Mouse (Mus musculus) right cerebral cortex, postnatal 25 days (tissue): ENCODE data around the gene Drc3.
"Not testable (repeated sequence)": the region's sequence is repeated elsewhere in the genome, so short reads cannot be mapped to it uniquely, and the experiment has no call there.

Experiments
- DNase-seq: peaks from one replicate; pipeline ENCODE4 v3.0.0; 2022

Drc3 gene

DNA sequence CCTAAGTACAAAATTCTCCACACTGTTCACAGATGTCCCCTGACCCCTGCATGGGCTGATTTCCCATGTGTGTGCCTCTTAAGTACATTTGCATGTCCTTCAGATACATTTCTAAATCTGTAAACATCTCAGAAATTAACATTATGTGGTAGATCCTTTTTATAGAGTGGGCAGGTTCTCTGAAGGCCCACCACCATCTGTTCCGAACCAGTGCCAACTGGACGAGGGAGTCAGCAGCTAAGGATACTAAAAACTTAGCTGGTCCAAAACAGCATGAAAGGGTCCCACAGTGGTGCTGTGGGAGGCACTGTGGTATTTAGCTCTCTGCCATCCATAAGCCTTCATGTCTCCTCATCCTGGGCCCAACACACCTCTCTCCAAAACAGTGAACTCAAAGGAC is 44.0 kb downstream of the Drc3 start:
- DNase-seq = peak; percentile 75

- DNase-seq = no peak
These were observed 53.5 kb downstream of the Drc3 start for GRCm38 (mm10) chr11:60406606-60407005.

DNA sequence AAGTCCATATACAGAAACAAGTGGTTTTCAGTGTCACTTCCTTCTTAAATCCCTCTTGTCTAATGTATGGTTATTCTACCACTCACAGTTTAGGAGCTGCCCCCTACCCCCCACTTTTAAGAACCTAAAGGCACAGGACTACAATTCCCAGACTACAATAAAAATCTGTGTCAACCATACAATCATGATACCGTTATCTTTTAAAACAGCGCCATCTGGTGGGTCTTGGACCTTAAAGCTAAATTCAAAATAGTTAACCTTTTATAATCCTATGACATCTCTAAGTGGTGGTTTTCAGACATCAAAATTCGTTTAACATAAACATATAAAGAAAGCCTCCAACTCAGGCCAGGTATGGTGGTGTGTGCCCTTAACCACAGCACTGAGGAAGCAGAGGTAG is 59.0 kb downstream of the Drc3 start:
- no peak for DNase-seq

DNA sequence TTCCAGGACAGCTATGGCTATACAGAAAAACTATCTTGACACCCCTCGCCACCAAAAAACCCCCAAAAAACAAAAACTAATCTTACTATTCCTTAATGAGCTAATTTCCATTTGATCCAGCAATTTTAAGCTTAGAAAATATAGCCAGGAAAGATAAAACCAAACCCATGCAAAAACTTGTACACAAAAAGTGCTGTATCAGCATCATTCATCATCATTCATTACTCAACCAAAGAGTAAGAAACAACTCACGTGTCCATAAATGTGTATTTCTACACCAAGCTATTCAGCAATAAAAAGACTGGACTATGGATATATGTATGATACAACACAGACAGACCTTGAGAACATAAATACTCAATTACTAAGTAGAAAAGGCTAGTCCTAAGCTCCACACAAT is 59.8 kb downstream of the Drc3 start:
- DNase-seq = no peak

GRCm38 (mm10) chr11:60416590-60416962 is 63.4 kb downstream of the Drc3 start:
- no peak for DNase-seq

- peak; percentile 100 for DNase-seq
These were observed 64.0 kb downstream of the Drc3 start, which contains the start of gene Gid4 for GRCm38 (mm10) chr11:60416963-60417716. Gene Gid4, plus strand, starts transcription at chr11:60417145.

DNA sequence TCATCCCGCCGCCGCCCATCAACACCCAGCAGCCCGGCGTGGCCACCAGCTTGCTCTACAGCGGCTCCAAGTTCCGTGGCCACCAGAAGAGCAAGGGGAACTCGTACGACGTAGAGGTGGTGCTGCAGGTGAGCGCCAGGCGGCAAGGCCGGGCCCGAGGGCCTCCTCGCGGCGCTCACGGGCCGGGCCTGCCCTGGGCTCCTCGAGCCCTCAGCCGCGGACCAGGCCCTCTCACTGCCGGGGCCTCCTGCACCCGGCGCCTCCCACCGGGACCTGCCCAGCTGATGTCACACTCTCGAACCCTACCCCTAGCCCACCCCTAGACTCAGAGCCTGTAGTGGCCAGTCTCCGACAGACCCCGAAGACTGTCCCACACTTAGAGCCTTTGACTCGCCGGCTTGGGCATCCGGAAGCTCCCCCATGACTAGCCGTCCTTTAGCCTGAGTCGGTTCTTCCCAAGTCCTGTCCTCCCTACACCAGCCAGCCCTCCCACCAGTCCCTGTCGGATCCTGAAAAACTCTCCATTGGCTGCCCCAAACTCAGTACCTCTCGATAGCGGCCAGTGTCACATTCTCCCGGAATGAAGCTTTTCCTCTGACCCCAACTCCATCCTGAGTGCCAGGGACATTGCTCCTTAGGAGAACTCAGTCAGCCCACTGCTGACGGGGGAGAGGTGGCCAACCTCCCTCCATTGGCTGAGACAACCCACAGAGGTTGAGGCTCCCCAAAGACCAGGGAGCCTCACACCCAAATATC is 64.8 kb downstream of the Drc3 start, which contains the start of gene Atpaf2:
Atpaf2 (minus strand) TSS at position 741 of the 756 bp plus-strand sequence.
- no peak for DNase-seq

GRCm38 (mm10) chr11:60418473-60418803 is 65.3 kb downstream of the Drc3 start:
- no peak for DNase-seq

DNA sequence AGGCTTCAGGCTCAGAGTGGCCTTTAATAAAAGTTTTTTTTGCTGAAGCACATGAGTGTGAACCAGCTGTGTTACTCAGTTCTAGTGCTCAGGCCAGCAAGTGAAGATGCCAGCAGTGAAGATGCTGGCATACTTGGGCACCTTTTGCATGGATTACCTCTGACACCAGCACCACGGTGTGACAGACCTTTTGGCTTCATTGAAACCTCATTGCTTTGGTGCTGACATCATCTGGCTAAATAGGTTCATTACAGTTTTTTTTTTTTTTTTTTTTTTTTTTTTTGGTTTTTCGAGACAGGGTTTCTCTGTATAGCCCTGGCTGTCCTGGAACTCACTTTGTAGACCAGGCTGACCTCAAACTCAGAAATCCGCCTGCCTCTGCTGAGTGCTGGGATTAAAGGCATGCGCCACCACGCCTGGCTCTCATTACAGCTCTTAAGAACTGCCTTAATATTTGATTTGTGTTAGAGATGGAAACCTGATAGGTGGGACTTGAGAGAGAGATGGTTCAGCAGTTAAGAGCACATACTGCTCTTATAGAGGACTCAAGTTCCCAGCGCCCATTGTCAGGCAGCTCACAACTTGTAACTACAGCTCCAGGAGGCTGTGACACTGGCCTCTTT is 69.0 kb downstream of the Drc3 start:
- DNase-seq = no peak

- no peak for DNase-seq
These were observed 69.9 kb downstream of the Drc3 start for GRCm38 (mm10) chr11:60423006-60423405.

GRCm38 (mm10) chr11:60426417-60426816 is 73.3 kb downstream of the Drc3 start:
- DNase-seq = no peak

DNA sequence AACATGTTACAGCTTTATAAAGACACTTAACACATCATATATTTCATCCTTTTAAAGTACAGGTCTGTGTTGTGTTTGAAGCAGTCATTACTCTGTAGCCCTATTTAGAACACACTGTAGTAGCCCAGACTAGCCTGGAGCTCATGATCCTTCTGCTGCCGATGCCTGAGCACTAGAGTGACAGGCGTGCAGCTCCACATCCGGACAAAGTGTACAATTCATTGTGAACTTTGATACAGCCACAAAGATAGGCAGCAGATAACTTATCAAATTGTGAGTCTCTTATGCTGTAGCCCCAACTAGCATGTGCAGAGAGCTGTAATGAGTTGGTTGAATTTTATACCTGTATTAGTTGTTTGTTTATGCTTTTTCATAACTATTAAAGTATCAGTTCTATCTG is 74.5 kb downstream of the Drc3 start:
- DNase-seq = no peak

DNA sequence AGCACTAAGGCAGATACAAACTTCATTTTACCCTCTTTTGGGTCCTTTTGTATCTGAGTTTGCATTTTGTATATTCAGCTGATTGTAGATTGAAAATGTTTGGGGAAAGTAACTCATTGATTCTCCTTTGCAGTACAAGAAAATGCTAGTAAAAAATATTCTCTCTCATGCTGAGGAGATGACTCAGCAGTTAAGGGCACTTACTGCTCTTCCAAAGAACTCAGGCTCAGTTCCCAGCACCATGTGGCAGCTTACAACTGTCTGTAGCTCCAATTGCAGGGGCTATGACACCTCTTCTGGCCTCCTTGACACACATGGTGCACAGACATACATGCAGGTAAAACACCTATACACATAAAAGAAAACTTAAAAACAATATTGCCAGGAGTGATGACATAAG is 80.4 kb downstream of the Drc3 start:
- no peak for DNase-seq

DNA sequence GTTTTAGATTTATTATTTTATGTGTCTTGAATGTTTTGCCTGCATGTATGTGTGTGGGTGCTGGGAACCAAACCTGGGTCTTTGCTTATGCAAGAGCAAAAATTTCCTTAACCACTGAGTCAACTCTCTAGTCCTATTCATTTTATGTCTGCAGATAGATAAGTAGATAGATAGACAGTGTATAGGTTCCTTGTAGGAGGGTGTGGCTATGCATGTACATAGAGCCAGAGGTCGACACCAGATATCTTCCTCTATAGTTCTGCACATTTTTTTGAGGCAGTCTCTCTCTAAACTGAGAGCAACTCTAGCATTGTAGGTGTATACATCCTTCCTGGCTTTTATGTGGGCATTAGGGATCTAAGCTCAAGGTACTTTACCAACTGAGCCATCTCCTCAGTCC is 82.0 kb downstream of the Drc3 start:
- no peak for DNase-seq

GRCm38 (mm10) chr11:60436618-60437017 is 83.5 kb downstream of the Drc3 start:
- DNase-seq = no peak

DNA sequence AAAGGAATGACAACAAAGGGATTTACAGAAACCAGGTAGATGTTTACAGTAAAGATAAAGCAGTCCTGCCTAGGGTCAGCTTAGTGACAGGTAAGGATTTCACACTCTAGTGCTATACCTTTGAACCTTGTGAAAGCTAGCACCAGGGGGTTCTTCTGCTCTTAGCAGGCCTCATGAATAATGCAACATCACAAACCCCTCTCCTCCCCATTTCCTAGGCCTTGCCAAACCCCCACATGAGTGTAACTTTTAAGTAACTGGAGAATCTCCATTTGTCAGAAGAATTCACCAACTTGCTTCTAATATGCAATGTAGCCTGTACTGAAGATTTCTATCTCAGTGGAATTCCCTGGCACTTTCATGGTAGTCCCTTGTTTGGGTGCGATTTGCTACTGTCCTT is 86.5 kb downstream of the Drc3 start:
- not testable (repeated sequence) for DNase-seq

DNA sequence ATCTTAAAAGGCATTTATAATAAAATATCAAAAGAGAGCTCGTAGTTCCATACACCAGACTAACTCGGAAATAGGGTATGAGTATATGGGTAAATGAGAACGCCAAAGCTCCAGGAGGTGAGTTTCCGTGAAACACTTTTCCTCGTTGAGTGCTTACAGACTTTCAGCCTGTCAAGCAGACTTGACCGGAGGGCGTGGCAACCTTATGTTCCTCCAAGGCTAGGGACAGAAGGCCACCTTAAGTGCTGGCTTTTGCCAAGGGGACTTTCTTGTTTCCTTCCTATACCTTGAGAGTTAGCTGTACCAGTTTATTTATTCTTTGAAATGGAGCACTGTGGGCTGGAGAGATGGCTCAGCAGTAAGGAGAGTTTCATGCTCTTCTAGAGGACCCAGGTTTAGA is 87.0 kb downstream of the Drc3 start:
- DNase-seq = no peak

DNA sequence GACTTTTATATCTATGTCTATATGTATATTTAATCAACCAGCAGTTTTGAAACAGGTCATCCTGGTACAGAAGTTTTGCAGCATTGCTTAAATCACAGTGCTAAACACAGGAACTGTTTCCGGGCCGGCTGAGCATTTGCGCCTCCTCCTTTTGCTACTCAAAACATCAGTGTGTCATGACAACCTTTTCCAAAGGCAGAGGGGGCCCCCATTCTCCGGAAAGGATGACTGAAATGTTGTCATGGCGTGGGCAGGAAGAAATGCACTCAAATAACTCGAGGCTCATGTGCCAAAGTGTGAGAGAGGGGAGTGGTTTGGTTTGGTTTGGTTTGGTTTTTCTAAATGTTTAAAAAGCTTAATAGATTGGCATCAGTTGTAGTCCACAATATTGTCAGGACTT is 89.8 kb downstream of the Drc3 start:
- DNase-seq = no peak
